Mouse (Mus musculus): ENCODE data around the gene Scamp5.

Gene Scamp5

GRCm38 (mm10) chr9:57407120-57407905 is 60.5 kb downstream of the Scamp5 start:
- CTCF ChIA-PET: interaction anchor here in 1 of 4 experiments (0.6 kb wide), 1 partner anchor 197 kb away, joined by 8 read pairs; no protein-coding TSS in a partner anchor

GRCm38 (mm10) chr9:57406395-57406794 is 61.5 kb downstream of the Scamp5 start:
- CTCF ChIA-PET: interaction anchor here in 1 of 4 experiments (0.6 kb wide), 1 partner anchor 196 kb away, joined by 8 read pairs; no protein-coding TSS in a partner anchor
- POLR2A ChIA-PET: interaction anchor here in 2 of 4 experiments (0.5 to 1.4 kb wide), 4 partner anchors 8 to 159 kb away, joined by 3 read pairs; no protein-coding TSS in a partner anchor

More at GRCm38 (mm10) chr9:57407120-57407905, 60.5 kb downstream of the Scamp5 start:
- POLR2A ChIA-PET: interaction anchor here in 1 of 4 experiments (0.8 kb wide), 1 partner anchor 160 kb away, joined by 3 read pairs; no protein-coding TSS in a partner anchor

GRCm38 (mm10) chr9:57404036-57404435 is 63.8 kb downstream of the Scamp5 start:
- ChIA-PET CTCF (no interaction called here), POLR2A (no interaction called here)

- CTCF ChIA-PET: interaction anchor here in 1 of 4 experiments (0.5 kb wide), 1 partner anchor 41 kb away, joined by 3 read pairs; no protein-coding TSS in a partner anchor
- POLR2A ChIA-PET: interaction anchor here in 2 of 4 experiments (0.6 to 1.9 kb wide), 9 partner anchors 11 to 174 kb away, joined by 3 to 8 read pairs (median 3); partner anchors contain the start of gene Scamp5 (in 1 of the 2)
Measured at GRCm38 (mm10) chr9:57402318-57403251, 65.3 kb downstream of the Scamp5 start.

GRCm38 (mm10) chr9:57398773-57399172 is 69.1 kb downstream of the Scamp5 start:
- ChIA-PET CTCF (interaction anchor here in 3 of 4 experiments (0.6 to 1.1 kb wide), 3 partner anchors 19 to 130 kb away, joined by 3 read pairs; no protein-coding TSS in a partner anchor), POLR2A (interaction anchor here in 1 of 4 experiments (0.7 to 1.1 kb wide), 4 partner anchors 20 to 137 kb away, joined by 3 to 7 read pairs (median 3); no protein-coding TSS in a partner anchor)

GRCm38 (mm10) chr9:57392892-57393291 is 75.0 kb downstream of the Scamp5 start:
- POLR2A ChIA-PET: interaction anchor here in 1 of 4 experiments (0.6 to 1.6 kb wide), 2 partner anchors 28 to 258 kb away, joined by 5 read pairs; no protein-coding TSS in a partner anchor
- CTCF ChIA-PET: interaction anchor here in 1 of 4 experiments (1.1 kb wide), 1 partner anchor 133 kb away, joined by 3 read pairs; no protein-coding TSS in a partner anchor

Measured in embryonic stem cell, embryonic (primary cell).